Mouse (Mus musculus) liver, embryonic 15.5 days (tissue): ENCODE measurements at regions not wholly inside any gene's neighbourhood (a gene's known extent, or its start where the extent isn't known, plus 50 kb on each side); places are given as distances from the start of the nearest gene placed in this dataset.

Experiments
- ATAC-seq: fragments of 200-750 bp; cut with Nextera tagmentation; 2 replicates; pipeline ENCODE4 v1.8.0; 2017; ENCODE audit warnings: moderate number of reproducible peaks, mild to moderate bottlenecking, moderate library complexity; ENCODE audit not compliant: insufficient read depth
- H3K27ac ChIP-seq: fragments of 300-500 bp; sonication (generic); replicated peaks from 2 replicates; pipeline ENCODE4 v1.5.1; 2015; ENCODE audit warnings: mild to moderate bottlenecking, inconsistent platforms
- H3K27me3 ChIP-seq: fragments of 300-500 bp; sonication (generic); 2 replicates; pipeline ENCODE4 v1.6.1; 2015; ENCODE audit warnings: mild to moderate bottlenecking, inconsistent platforms
- H3K36me3 ChIP-seq: fragments of 300-500 bp; sonication (generic); replicated peaks from 2 replicates; pipeline ENCODE4 v1.6.1; 2015; ENCODE audit warnings: moderate library complexity, mild to moderate bottlenecking, inconsistent platforms
- H3K4me1 ChIP-seq: fragments of 300-500 bp; sonication (generic); replicated peaks from 2 replicates; pipeline ENCODE4 v1.6.1; 2015; ENCODE audit warnings: inconsistent platforms
- H3K4me2 ChIP-seq: fragments of 300-500 bp; sonication (generic); 2 replicates; pipeline ENCODE4 v1.6.1; 2015; ENCODE audit warnings: moderate library complexity, mild to moderate bottlenecking, inconsistent platforms
- H3K4me3 ChIP-seq: fragments of 300-500 bp; sonication (generic); replicated peaks from 2 replicates; pipeline ENCODE4 v1.5.1; 2015; ENCODE audit warnings: mild to moderate bottlenecking, inconsistent platforms
- H3K9ac ChIP-seq: fragments of 300-500 bp; sonication (generic); 2 replicates; pipeline ENCODE4 v1.6.1; 2015; ENCODE audit warnings: moderate library complexity, mild to moderate bottlenecking, inconsistent platforms
- H3K9me3 ChIP-seq: fragments of 300-500 bp; sonication (generic); replicated peaks from 2 replicates; pipeline ENCODE4 v1.6.1; 2016; ENCODE audit warnings: inconsistent platforms
- WGBS: fragments of 180-500 bp; shearing (Covaris S2); methylation state at CpG from one replicate; pipeline ENCODE4 v1.1.7; 2015; ENCODE audit warnings: mixed read lengths; ENCODE audit not compliant: insufficient replicate concordance; 5-methylcytosine and 5-hydroxymethylcytosine counted together

- Histone ChIP-seq H3K36me3 (no peaks in the 10 kb centered on the region), H3K4me1 (no peaks in the 10 kb centered on the region), H3K4me3 (no peak overlapping the region), H3K9me3 (no peaks in the 10 kb centered on the region), H3K4me2 (no peak overlapping the region), H3K27ac (no peak overlapping the region), H3K27me3 (no peaks in the 10 kb centered on the region), H3K9ac (no peak overlapping the region)
- 33% methylated on average over 2 of the region's 2 CpGs for WGBS
- ATAC-seq, result no peak
These were observed 153.4 kb upstream of the Tent5a start for GRCm38 (mm10) chr9:85480566-85480965.

DNA sequence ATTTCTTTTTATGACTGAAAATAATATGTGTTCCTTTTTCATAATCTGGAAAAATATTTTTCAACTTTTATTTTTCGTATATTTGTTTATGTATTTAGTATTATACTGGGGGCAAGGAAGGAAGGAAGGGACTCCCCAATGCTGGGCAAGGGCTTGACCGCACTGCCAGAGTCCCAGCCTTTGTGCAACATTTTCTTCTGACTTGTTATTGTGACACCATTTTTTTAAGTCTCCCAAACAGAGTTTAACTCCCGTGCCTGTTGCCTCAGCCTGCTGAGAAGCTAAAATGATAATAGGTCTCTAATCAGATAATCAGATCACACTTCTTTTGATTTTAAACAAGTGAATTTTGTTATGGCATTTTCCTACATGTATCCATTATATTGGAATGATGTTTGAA lies 148.1 kb upstream of the Tent5a start:
- Histone ChIP-seq H3K9me3 (no peaks in the 10 kb centered on the region), H3K4me3 (no peak overlapping the region), H3K4me1 (no peaks in the 10 kb centered on the region), H3K9ac (no peak overlapping the region), H3K27me3 (no peaks in the 10 kb centered on the region), H3K27ac (no peak overlapping the region), H3K4me2 (no peak overlapping the region), H3K36me3 (no peaks in the 10 kb centered on the region)
- no peak for ATAC-seq
- 48% methylated on average over 3 of the region's 3 CpGs for WGBS

- H3K36me3 ChIP-seq, result no peaks in the 10 kb centered on the region
- no peak overlapping the region for H3K27ac ChIP-seq
- H3K4me3 ChIP-seq, result no peak overlapping the region
- ATAC-seq, result no peak; the same call in 1 of the 2 replicates
- H3K4me2 ChIP-seq, result no peak overlapping the region
- no peak overlapping the region for H3K9ac ChIP-seq
- no peaks in the 10 kb centered on the region for H3K27me3 ChIP-seq
- H3K9me3 ChIP-seq, result no peaks in the 10 kb centered on the region
- no peaks in the 10 kb centered on the region for H3K4me1 ChIP-seq
- WGBS, result 45% methylated on average over 8 of the region's 8 CpGs
These were observed 143.2 kb upstream of the Tent5a start for GRCm38 (mm10) chr9:85470264-85470821.

DNA sequence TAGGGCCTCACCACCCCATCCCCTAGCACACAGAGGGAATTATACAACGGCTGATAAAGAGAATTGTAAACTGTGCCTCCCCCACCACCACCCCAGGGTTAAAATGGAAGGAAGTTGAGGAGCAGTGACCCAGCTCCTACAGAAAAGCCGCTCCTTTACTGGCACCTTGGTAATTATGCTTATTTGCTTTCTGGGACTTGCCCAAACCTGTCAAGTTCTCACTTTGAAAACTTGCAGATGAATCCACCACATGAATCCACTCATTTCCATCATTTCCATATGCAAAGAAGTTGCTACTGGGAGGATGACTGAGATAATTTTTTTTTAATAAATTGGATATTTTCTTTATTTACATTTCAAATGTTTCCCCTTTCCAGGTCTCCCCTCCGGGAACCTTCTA lies 142.1 kb upstream of the Tent5a start:
- Histone ChIP-seq H3K27ac (no peak overlapping the region), H3K4me1 (no peaks in the 10 kb centered on the region), H3K27me3 (no peaks in the 10 kb centered on the region), H3K36me3 (no peaks in the 10 kb centered on the region), H3K9ac (no peak overlapping the region), H3K4me2 (no peak overlapping the region), H3K4me3 (no peak overlapping the region), H3K9me3 (no peaks in the 10 kb centered on the region)
- WGBS, result 53% methylated on average over 3 of the region's 3 CpGs
- no peak for ATAC-seq

GRCm38 (mm10) chr9:85466671-85467070 lies 139.5 kb upstream of the Tent5a start:
- no peak overlapping the region for H3K27ac ChIP-seq
- no peak overlapping the region for H3K4me2 ChIP-seq
- no peaks in the 10 kb centered on the region for H3K9me3 ChIP-seq
- no peaks in the 10 kb centered on the region for H3K36me3 ChIP-seq
- H3K9ac ChIP-seq, result no peak overlapping the region
- H3K27me3 ChIP-seq, result no peaks in the 10 kb centered on the region
- no peak for ATAC-seq
- 62% methylated on average over 5 of the region's 5 CpGs for WGBS
- no peak overlapping the region for H3K4me3 ChIP-seq
- H3K4me1 ChIP-seq, result no peaks in the 10 kb centered on the region

DNA sequence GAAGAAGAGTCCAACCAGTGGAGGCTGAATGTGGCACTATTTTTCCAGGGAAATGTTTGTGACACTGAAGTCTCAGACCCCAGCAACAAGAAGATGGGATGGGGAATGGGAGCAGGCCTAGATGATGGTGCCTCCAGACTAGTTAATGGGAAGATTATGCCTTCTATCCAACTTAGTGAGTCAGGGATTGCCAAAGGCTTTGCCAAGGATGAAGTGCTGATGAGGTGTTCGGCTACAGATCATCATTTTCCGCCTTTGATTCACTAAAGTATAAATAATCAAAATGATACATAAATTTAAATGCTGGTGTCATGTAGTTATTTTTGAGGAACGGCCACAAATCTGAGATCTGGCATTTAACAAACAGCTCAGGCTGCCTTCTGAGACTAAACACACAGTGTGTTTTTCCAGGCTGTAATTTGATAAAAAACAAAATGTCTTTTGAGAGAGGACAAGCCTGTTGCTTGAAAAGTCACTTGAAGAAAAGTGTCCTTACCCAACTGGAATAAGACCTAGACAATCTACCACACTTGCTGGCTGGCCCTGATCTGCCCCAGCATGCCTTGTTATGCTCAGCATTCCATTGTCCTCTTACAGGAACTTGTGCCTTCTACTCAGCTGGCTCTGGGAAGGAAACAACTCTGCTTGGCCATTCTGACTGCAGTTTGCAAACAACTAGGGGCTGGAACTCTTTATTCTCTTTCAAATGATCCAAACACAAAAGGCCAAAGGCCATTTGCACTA lies 132.1 kb upstream of the Tent5a start:
- Histone ChIP-seq H3K27me3 (no peaks in the 10 kb centered on the region), H3K4me1 (no peaks in the 10 kb centered on the region), H3K9ac (no peak overlapping the region), H3K4me2 (no peak overlapping the region), H3K4me3 (no peak overlapping the region), H3K9me3 (no peaks in the 10 kb centered on the region), H3K36me3 (no peaks in the 10 kb centered on the region), H3K27ac (no peak overlapping the region)
- no peak for ATAC-seq
- WGBS, result 58% methylated on average over 3 of the region's 3 CpGs

GRCm38 (mm10) chr9:85458356-85458755 lies 131.2 kb upstream of the Tent5a start:
- Histone ChIP-seq H3K9me3 (no peaks in the 10 kb centered on the region), H3K27me3 (no peaks in the 10 kb centered on the region), H3K4me2 (no peak overlapping the region), H3K4me1 (no peaks in the 10 kb centered on the region), H3K27ac (no peak overlapping the region), H3K36me3 (no peaks in the 10 kb centered on the region), H3K9ac (no peak overlapping the region), H3K4me3 (no peak overlapping the region)
- no peak for ATAC-seq
- 42% methylated on average over 2 of the region's 2 CpGs for WGBS

DNA sequence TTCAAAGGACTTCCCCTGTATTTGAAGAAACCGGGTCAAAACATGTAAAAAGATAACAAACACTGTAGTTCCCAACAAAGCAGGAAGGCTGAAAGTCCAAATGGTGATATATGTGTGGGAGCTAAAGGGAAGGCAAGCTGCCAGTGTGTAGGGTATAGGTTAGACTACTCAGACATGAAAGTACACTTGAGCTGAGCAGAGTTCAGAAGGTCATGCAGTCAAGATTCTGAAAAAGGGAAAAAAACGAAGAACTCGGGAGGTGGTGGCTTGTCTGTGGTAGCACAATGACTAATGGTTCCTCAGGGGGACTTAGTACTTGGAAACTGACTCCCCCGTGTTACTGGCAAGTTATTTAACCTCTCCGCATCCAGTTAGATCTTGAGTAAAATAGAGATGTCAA lies 130.3 kb upstream of the Tent5a start:
- WGBS, result 45% methylated on average over 5 of the region's 5 CpGs
- ATAC-seq, result no peak
- Histone ChIP-seq H3K4me2 (no peak overlapping the region), H3K36me3 (no peaks in the 10 kb centered on the region), H3K4me1 (no peaks in the 10 kb centered on the region), H3K9ac (no peak overlapping the region), H3K27ac (no peak overlapping the region), H3K9me3 (no peaks in the 10 kb centered on the region), H3K27me3 (no peaks in the 10 kb centered on the region), H3K4me3 (no peak overlapping the region)

DNA sequence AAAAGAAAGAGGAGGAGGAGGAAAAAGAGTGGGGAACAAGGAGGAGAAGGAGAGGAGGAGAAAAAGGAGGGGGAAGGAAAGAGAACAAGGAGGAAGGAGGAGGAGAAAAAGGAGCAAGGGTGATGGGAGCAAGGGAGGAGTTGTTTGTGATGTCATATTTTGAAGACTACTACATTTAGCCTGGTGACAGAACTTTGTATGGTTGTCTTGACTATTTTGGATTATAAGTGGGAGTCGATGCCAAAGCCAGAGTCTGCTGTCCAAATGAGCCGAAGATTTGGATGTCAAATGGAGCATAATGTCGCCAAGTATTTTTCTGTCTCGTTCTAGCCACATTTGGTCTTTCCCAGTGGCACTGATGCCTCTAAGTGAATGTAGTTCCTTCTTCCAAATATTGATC lies 128.2 kb upstream of the Tent5a start:
- Histone ChIP-seq H3K27ac (no peak overlapping the region), H3K27me3 (no peaks in the 10 kb centered on the region), H3K4me1 (no peaks in the 10 kb centered on the region), H3K4me2 (no peak overlapping the region), H3K36me3 (no peaks in the 10 kb centered on the region), H3K9ac (no peak overlapping the region), H3K4me3 (no peak overlapping the region), H3K9me3 (no peaks in the 10 kb centered on the region)
- no peak for ATAC-seq
- WGBS, result 58% methylated on average over 4 of the region's 4 CpGs

DNA sequence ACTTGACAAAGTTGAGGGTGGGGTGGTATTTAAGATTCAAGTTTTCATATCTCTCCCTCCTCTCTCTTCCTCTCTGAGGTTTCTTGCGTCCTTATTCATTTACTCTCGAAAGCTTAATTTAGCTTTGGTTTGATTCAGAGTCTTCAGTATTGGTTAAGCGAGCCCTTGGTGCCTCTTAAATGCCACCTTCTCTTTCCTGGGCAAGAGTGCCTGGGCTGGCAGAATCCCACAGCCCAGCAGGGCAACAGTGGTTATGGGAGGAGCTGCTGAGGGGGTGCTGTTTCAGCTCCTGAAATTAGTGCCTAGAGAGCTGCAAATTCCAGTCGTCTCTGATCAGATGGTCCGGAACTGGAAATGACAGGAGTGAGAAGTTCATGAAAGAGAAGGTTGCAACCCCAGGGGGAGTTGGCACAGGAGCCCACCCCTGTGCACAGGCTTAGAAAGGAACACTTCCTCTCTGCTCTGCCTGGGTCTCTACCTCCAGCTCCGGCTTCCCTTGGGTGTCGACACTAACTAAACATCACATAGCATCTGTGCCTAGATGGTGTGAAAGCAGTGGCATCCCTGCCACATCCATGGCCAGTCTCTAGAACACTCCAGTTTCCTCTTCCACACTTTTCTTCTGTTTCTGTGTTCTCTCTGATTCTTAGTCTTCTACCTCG lies 125.2 kb upstream of the Tent5a start:
- no peak for ATAC-seq
- no peak overlapping the region for H3K4me2 ChIP-seq
- no peaks in the 10 kb centered on the region for H3K36me3 ChIP-seq
- H3K9me3 ChIP-seq, result no peaks in the 10 kb centered on the region
- H3K9ac ChIP-seq, result no peak overlapping the region
- 56% methylated on average over 8 of the region's 8 CpGs for WGBS
- no peaks in the 10 kb centered on the region for H3K4me1 ChIP-seq
- H3K4me3 ChIP-seq, result no peak overlapping the region
- no peak overlapping the region for H3K27ac ChIP-seq
- H3K27me3 ChIP-seq, result no peaks in the 10 kb centered on the region

DNA sequence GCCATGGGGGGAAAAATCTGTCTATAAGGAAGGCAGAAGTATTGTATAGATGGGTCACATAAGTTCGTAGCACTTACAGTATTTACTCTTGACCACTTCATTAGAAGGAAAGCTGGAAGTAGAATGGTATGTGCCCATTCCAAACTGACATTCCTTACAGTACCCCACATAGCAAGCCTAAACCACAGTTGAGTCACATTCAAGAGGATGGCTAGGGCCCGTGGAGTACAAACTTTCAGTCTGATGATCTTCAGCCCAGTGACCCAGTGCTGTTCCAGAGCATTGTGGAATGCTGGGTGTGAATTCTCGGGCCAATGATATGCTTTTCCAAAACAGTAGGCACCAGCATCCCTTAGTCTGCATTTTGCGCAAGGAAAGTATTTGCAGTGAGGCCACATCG lies 124.2 kb upstream of the Tent5a start:
- Histone ChIP-seq H3K36me3 (no peaks in the 10 kb centered on the region), H3K27ac (no peak overlapping the region), H3K4me1 (no peaks in the 10 kb centered on the region), H3K27me3 (no peaks in the 10 kb centered on the region), H3K4me2 (no peak overlapping the region), H3K9me3 (no peaks in the 10 kb centered on the region), H3K4me3 (no peak overlapping the region), H3K9ac (no peak overlapping the region)
- ATAC-seq, result no peak
- 57% methylated on average over 5 of the region's 5 CpGs for WGBS
